Mouse (Mus musculus): Measurements from ENCODE around the gene Tmem123. TPM values are rescaled to one million over a fixed set of nuclear protein-coding genes. Genes with fewer than 3 reads are reported as not detected.
A peak's percentile ranks its signal among the peaks of the same experiment; 100 is the strongest.

Tmem123 gene
- total RNA-seq, 1 experiment from 2014 or later, result 140 TPM

GRCm38 (mm10) chr9:7775011-7775410, 11.2 kb downstream of the Tmem123 start:
- no peak for DNase-seq

GRCm38 (mm10) chr9:7775986-7776385, 12.1 kb downstream of the Tmem123 start:
- no peak for DNase-seq

- no peak for DNase-seq
Measured at GRCm38 (mm10) chr9:7776940-7777339, 13.1 kb downstream of the Tmem123 start.

GRCm38 (mm10) chr9:7777652-7778051, 13.8 kb downstream of the Tmem123 start:
- peak; percentile 31 for DNase-seq

GRCm38 (mm10) chr9:7778771-7779170, 14.9 kb downstream of the Tmem123 start:
- DNase-seq, result no peak

GRCm38 (mm10) chr9:7779786-7780185, 15.9 kb downstream of the Tmem123 start:
- no peak for DNase-seq

GRCm38 (mm10) chr9:7780250-7781150, 16.7 kb downstream of the Tmem123 start:
- no peak for DNase-seq

- no peak for DNase-seq
Measured at GRCm38 (mm10) chr9:7783823-7784614, 20.2 kb downstream of the Tmem123 start.

GRCm38 (mm10) chr9:7784615-7785012, 20.8 kb downstream of the Tmem123 start:
- no peak for DNase-seq

GRCm38 (mm10) chr9:7785396-7785795, 21.6 kb downstream of the Tmem123 start:
- DNase-seq, result no peak

- no peak for DNase-seq
Measured at GRCm38 (mm10) chr9:7786086-7786485, 22.2 kb downstream of the Tmem123 start.

GRCm38 (mm10) chr9:7788411-7788810, 24.6 kb downstream of the Tmem123 start:
- no peak for DNase-seq

- DNase-seq, result no peak
Measured at GRCm38 (mm10) chr9:7789764-7790575, 26.1 kb downstream of the Tmem123 start.

GRCm38 (mm10) chr9:7790580-7791084, 26.8 kb downstream of the Tmem123 start:
- no peak for DNase-seq

- no peak for DNase-seq
Measured at GRCm38 (mm10) chr9:7793561-7793960, 29.7 kb downstream of the Tmem123 start.

- no peak for DNase-seq
Measured at GRCm38 (mm10) chr9:7795581-7795980, 31.7 kb downstream of the Tmem123 start.

GRCm38 (mm10) chr9:7796129-7796864, 32.5 kb downstream of the Tmem123 start:
- DNase-seq, result peak; percentile 29

GRCm38 (mm10) chr9:7797542-7797941, 33.7 kb downstream of the Tmem123 start:
- DNase-seq, result no peak

- DNase-seq, result no peak
Measured at GRCm38 (mm10) chr9:7798555-7798954, 34.7 kb downstream of the Tmem123 start.

GRCm38 (mm10) chr9:7805101-7805506, 41.3 kb downstream of the Tmem123 start:
- no peak for DNase-seq

GRCm38 (mm10) chr9:7822758-7823157, 58.9 kb downstream of the Tmem123 start:
- DNase-seq, result no peak
